Mouse (Mus musculus) kidney, embryonic 16.5 days (tissue): ENCODE measurements at regions not wholly inside any gene's neighbourhood (a gene's known extent, or its start where the extent isn't known, plus 50 kb on each side); places are given as distances from the start of the nearest gene placed in this dataset.

ENCODE experiments used
- ATAC-seq: fragments of 200-750 bp; cut with Nextera tagmentation; 2 replicates; pipeline ENCODE4 v1.8.0; 2017; ENCODE audit warnings: moderate TSS enrichment; ENCODE audit not compliant: low FRiP score, low TSS enrichment
- H3K27ac ChIP-seq: fragments of 300-500 bp; sonication (generic); 2 replicates; pipeline ENCODE4 v1.5.1; 2014; ENCODE audit warnings: low read length
- H3K27me3 ChIP-seq: fragments of 300-500 bp; sonication (generic); 2 replicates; pipeline ENCODE4 v1.6.1; 2014; ENCODE audit warnings: low read length, control low read depth, mixed read lengths; ENCODE audit not compliant: insufficient read depth
- H3K36me3 ChIP-seq: fragments of 300-500 bp; sonication (generic); 2 replicates; pipeline ENCODE4 v1.6.1; 2014; ENCODE audit warnings: low read length, control low read depth, mixed read lengths; ENCODE audit not compliant: insufficient read depth
- H3K4me1 ChIP-seq: fragments of 300-500 bp; sonication (generic); 2 replicates; pipeline ENCODE4 v1.6.1; 2014; ENCODE audit warnings: low read length, control low read depth, mixed read lengths; ENCODE audit not compliant: insufficient read depth
- H3K4me2 ChIP-seq: fragments of 300-500 bp; sonication (generic); replicated peaks from 2 replicates; pipeline ENCODE4 v1.6.1; 2014; ENCODE audit warnings: low read depth, low read length
- H3K4me3 ChIP-seq: fragments of 300-500 bp; sonication (generic); 2 replicates; pipeline ENCODE4 v1.5.1; 2014; ENCODE audit warnings: mild to moderate bottlenecking, low read length
- H3K9ac ChIP-seq: fragments of 300-500 bp; sonication (generic); replicated peaks from 2 replicates; pipeline ENCODE4 v1.6.1; 2014; ENCODE audit warnings: low read length
- H3K9me3 ChIP-seq: fragments of 300-500 bp; sonication (generic); 2 replicates; pipeline ENCODE4 v1.6.1; 2016; ENCODE audit warnings: low read length, control low read depth
- WGBS: fragments of 180-500 bp; shearing (Covaris S2); extraction: QIAGEN DNeasy Blood & Tissue Kit; methylation state at CpG from one replicate; pipeline ENCODE4 v1.1.7; 2014; 5-methylcytosine and 5-hydroxymethylcytosine counted together

- H3K4me2 ChIP-seq: no peak overlapping the region
- no peaks in the 10 kb centered on the region for H3K9me3 ChIP-seq
- no peaks in the 10 kb centered on the region for H3K36me3 ChIP-seq
- 44% methylated on average over 14 of the region's 14 CpGs for WGBS
- H3K27ac ChIP-seq: no peak overlapping the region
- peaks cover 40% of the 10 kb centered on the region for H3K4me1 ChIP-seq
- H3K27me3 ChIP-seq: no peaks in the 10 kb centered on the region
- H3K4me3 ChIP-seq: no peak overlapping the region
- H3K9ac ChIP-seq: no peak overlapping the region
- ATAC-seq: 0 out of 2 replicates have a peak, but pooled peaks have one; percentile 39
Measured at GRCm38 (mm10) chr15:62136932-62137594, 1214.3 kb upstream of the A1bg start.

- Histone ChIP-seq H3K36me3 (no peaks in the 10 kb centered on the region), H3K9me3 (no peaks in the 10 kb centered on the region), H3K27me3 (no peaks in the 10 kb centered on the region), H3K9ac (no peak overlapping the region), H3K4me1 (peaks cover 52% of the 10 kb centered on the region), H3K4me2 (no peak overlapping the region), H3K27ac (no peak overlapping the region), H3K4me3 (no peak overlapping the region)
- 83% methylated on average over 8 of the region's 8 CpGs for WGBS
- ATAC-seq: no peak
Measured at GRCm38 (mm10) chr15:62134835-62135234, 1212.0 kb upstream of the A1bg start.

GRCm38 (mm10) chr15:62134308-62134707 is 1211.5 kb upstream of the A1bg start:
- ATAC-seq: no peak
- H3K36me3 ChIP-seq: no peaks in the 10 kb centered on the region
- WGBS: 82% methylated on average over 4 of the region's 4 CpGs
- H3K27me3 ChIP-seq: no peaks in the 10 kb centered on the region
- peaks cover 53% of the 10 kb centered on the region for H3K4me1 ChIP-seq
- no peaks in the 10 kb centered on the region for H3K9me3 ChIP-seq
- no peak overlapping the region for H3K4me3 ChIP-seq
- no peak overlapping the region for H3K27ac ChIP-seq
- no peak overlapping the region for H3K4me2 ChIP-seq
- H3K9ac ChIP-seq: no peak overlapping the region

GRCm38 (mm10) chr15:62132895-62133294 is 1210.1 kb upstream of the A1bg start:
- ATAC-seq: peak; percentile 71
- WGBS: 49% methylated on average over 2 of the region's 2 CpGs
- H3K4me1 ChIP-seq: peaks cover 55% of the 10 kb centered on the region

GRCm38 (mm10) chr15:62131686-62132085 is 1208.9 kb upstream of the A1bg start:
- no peak overlapping the region for H3K4me3 ChIP-seq
- no peaks in the 10 kb centered on the region for H3K9me3 ChIP-seq
- H3K9ac ChIP-seq: no peak overlapping the region
- no peaks in the 10 kb centered on the region for H3K36me3 ChIP-seq
- H3K4me1 ChIP-seq: peaks cover 58% of the 10 kb centered on the region
- no peaks in the 10 kb centered on the region for H3K27me3 ChIP-seq
- no peak overlapping the region for H3K27ac ChIP-seq
- 49% methylated on average over 3 of the region's 3 CpGs for WGBS
- no peak overlapping the region for H3K4me2 ChIP-seq
- no peak for ATAC-seq

More at GRCm38 (mm10) chr15:62132895-62133294, 1210.1 kb upstream of the A1bg start:
- Histone ChIP-seq H3K27ac (peak overlapping the region; percentile 61; the same call in 1 of the 2 replicates), H3K4me2 (no peak overlapping the region), H3K27me3 (no peaks in the 10 kb centered on the region), H3K4me3 (no peak overlapping the region), H3K9ac (no peak overlapping the region), H3K9me3 (no peaks in the 10 kb centered on the region), H3K36me3 (no peaks in the 10 kb centered on the region)

DNA sequence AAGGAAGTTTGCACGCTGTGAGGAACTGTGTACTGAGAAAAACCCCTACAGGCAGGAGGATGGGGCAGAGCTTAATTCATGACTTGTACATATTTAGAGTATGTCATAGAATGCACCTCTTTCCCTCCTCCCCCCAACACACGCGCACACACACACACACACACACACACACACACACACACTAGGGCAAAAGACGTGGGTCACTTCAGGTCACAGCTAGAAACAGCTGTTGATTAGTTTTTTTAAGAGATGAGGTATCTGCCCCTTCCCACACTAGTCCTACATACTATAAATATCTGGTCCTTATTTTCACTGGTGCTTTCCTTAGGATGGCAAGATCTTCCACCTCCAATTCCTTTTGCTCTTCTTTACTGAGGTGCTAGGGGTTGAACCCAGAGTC is 1207.7 kb upstream of the A1bg start:
- Histone ChIP-seq H3K36me3 (no peaks in the 10 kb centered on the region), H3K4me3 (no peak overlapping the region), H3K9me3 (no peaks in the 10 kb centered on the region), H3K27ac (no peak overlapping the region), H3K4me1 (peaks cover 63% of the 10 kb centered on the region), H3K9ac (no peak overlapping the region), H3K27me3 (no peaks in the 10 kb centered on the region), H3K4me2 (no peak overlapping the region)
- 84% methylated on average over 4 of the region's 4 CpGs for WGBS
- no peak for ATAC-seq

DNA sequence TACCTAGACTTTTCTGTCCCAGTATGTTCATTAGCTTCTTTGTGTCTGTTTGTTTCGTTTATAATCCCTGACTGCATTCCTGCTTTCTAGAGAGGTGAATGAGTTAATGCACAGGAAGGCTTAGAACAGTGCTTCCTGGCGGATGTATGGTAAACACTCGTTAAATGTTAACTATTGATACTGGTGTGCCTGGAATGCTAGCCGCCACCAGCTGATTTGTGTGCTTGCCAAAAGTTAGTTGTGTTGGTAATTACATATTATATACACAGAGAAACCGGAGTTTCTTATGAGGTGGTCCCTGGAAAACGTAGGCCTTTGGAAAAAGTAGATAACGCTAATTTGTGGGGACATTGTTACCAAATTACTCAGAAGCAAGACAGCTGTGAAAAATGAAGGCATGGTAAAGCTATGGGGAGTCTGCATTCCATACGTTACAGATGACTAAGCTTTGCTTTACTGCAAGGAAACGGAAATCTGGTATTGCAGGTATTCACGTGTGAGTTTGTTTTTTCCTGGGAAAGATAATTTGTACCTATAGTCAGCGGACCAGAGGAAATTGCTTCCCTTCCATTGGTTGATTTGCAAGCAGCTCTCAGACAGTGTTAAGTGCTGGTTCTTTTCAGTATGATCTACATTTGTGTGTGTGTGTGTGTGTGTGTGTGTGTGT is 1205.9 kb upstream of the A1bg start:
- H3K4me3 ChIP-seq: no peak overlapping the region
- ATAC-seq: peak; percentile 49
- peak overlapping the region; percentile 67 for H3K27ac ChIP-seq
- no peak overlapping the region for H3K9ac ChIP-seq
- WGBS: 33% methylated on average over 11 of the region's 11 CpGs
- no peaks in the 10 kb centered on the region for H3K27me3 ChIP-seq
- 0 out of 2 replicates have a peak overlapping the region, but pooled peaks have one; percentile 24 for H3K4me2 ChIP-seq
- no peaks in the 10 kb centered on the region for H3K9me3 ChIP-seq
- H3K36me3 ChIP-seq: no peaks in the 10 kb centered on the region
- peaks cover 62% of the 10 kb centered on the region for H3K4me1 ChIP-seq

DNA sequence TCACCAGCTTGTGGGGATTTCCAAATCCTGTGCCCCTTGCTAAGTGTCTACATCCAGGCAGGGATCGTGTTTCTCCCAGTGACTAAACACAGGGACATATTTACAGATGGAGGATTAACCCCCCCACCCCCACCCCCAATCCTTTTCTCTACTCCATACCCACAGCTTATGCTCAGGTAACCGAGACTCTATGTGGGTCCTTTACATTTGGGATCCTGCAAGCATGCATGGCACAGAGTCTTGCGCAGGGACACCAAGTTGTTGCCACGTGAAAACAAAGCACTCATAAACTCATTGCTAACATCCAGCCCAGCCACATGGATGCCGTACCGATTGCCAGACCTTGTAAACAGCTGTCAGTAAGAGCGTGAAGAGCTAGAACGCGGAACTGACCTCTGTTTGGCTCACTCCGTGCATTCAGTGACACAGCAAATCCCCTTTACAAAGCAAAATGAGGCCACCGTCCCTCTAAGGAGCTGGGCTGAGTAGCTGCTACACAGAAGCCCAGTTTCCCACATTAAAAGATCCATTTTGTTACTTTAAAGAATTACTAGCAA is 1204.9 kb upstream of the A1bg start:
- Histone ChIP-seq H3K9ac (no peak overlapping the region), H3K27ac (peak overlapping the region; percentile 67; the same call in 1 of the 2 replicates), H3K27me3 (no peaks in the 10 kb centered on the region), H3K4me3 (no peak overlapping the region), H3K9me3 (no peaks in the 10 kb centered on the region), H3K4me2 (no peak overlapping the region), H3K4me1 (peaks cover 54% of the 10 kb centered on the region), H3K36me3 (no peaks in the 10 kb centered on the region)
- 47% methylated on average over 11 of the region's 11 CpGs for WGBS
- ATAC-seq: no peak

DNA sequence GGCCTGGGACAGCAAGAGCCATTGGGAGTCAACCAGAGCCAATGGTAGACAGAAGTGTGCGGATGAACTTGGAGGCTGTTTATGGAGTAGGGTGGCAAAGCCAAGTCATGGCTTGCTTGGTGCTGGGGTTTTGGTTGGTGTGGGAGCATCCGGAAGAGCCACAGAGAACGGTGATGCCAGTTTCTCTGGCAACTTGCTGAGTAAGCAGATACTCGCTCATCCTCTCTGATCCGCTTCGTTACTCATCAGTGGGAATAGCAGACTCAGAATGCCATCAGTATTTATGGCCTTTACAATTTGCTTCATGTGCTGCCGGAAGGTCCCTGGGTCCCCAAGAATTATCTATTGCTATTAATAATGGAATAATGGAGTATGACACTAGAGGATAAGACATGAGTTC is 1202.9 kb upstream of the A1bg start:
- ATAC-seq: no peak
- Histone ChIP-seq H3K4me3 (no peak overlapping the region), H3K27ac (no peak overlapping the region), H3K9me3 (no peaks in the 10 kb centered on the region), H3K9ac (no peak overlapping the region), H3K27me3 (no peaks in the 10 kb centered on the region), H3K36me3 (no peaks in the 10 kb centered on the region), H3K4me1 (peaks cover 53% of the 10 kb centered on the region), H3K4me2 (no peak overlapping the region)
- WGBS: 60% methylated on average over 7 of the region's 7 CpGs

- Histone ChIP-seq H3K4me2 (no peak overlapping the region), H3K4me3 (no peak overlapping the region), H3K36me3 (no peaks in the 10 kb centered on the region), H3K9me3 (no peaks in the 10 kb centered on the region), H3K4me1 (peaks cover 55% of the 10 kb centered on the region), H3K27me3 (no peaks in the 10 kb centered on the region), H3K9ac (no peak overlapping the region), H3K27ac (no peak overlapping the region)
- no peak for ATAC-seq
- WGBS: 80% methylated on average over 4 of the region's 4 CpGs
Measured at GRCm38 (mm10) chr15:62123756-62124155, 1200.9 kb upstream of the A1bg start.
